Mouse (Mus musculus) macrophage (primary cell): Measurements from ENCODE around the gene Nsun7. TPM values are rescaled to one million over a fixed set of nuclear protein-coding genes. Genes with fewer than 3 reads are reported as not detected.
A peak's percentile ranks its signal among the peaks of the same experiment; 100 is the strongest.
"Not testable (repeated sequence)": the region's sequence is repeated elsewhere in the genome, so short reads cannot be mapped to it uniquely, and the experiment has no call there.

Source experiments
- H3K27ac ChIP-seq: fragments of 350-480 bp; formaldehyde crosslinking; 2 replicates; pipeline ENCODE4 v1.9.0; 2021
- H3K36me3 ChIP-seq: fragments of 350-480 bp; formaldehyde crosslinking; 2 replicates; pipeline ENCODE4 v1.9.0; 2021; ENCODE audit errors: inconsistent target
- H3K4me3 ChIP-seq: fragments of 350-480 bp; formaldehyde crosslinking; 2 replicates; pipeline ENCODE4 v1.9.0; 2021; ENCODE audit errors: inconsistent target
- H3K79me2 ChIP-seq: fragments of 350-480 bp; formaldehyde crosslinking; 2 replicates; pipeline ENCODE4 v1.9.0; 2021; ENCODE audit errors: inconsistent target
- WGBS: methylation state at CpG from one replicate; pipeline ENCODE4 v1.1.7; 2026; ENCODE audit warnings: inconsistent platforms; ENCODE audit not compliant: missing documents; 5-methylcytosine and 5-hydroxymethylcytosine counted together
- polyA plus RNA-seq: library from polyadenylated mRNA; stranded (reverse); fragments of 250-400 nt; gene quantifications from 3 replicates; pipeline ENCODE4 v1.2.4, GENCODE M21; 2018; ENCODE audit warnings: inconsistent platforms

Nsun7 gene
- polyA plus RNA-seq, 1 experiment from 2014 or later, result not detected

GRCm38 (mm10) chr5:66255044-66255443, 4.7 kb upstream of the Nsun7 start:
- no peaks in the 10 kb centered on the region for H3K79me2 ChIP-seq
- 82% methylated on average over 10 of the region's 10 CpGs for WGBS
- H3K27ac ChIP-seq, result no peak overlapping the region
- no peaks in the 10 kb centered on the region for H3K36me3 ChIP-seq
- no peak overlapping the region for H3K4me3 ChIP-seq

GRCm38 (mm10) chr5:66259000-66259399, 697 bp upstream of the Nsun7 start:
- H3K79me2 ChIP-seq, result no peaks in the 10 kb centered on the region
- no peaks in the 10 kb centered on the region for H3K36me3 ChIP-seq
- no peak overlapping the region for H3K27ac ChIP-seq
- WGBS, result 71% methylated on average over 2 of the region's 2 CpGs
- H3K4me3 ChIP-seq, result no peak overlapping the region

- not testable (repeated sequence) for H3K79me2 ChIP-seq, H3K27ac ChIP-seq, H3K36me3 ChIP-seq
- peak overlapping the region; percentile 35 for H3K4me3 ChIP-seq
- WGBS, result 8% methylated on average over 5 of the region's 5 CpGs
These were observed 304 bp upstream of the Nsun7 start for GRCm38 (mm10) chr5:66259431-66259755.

- Histone ChIP-seq H3K36me3 (no peaks in the 10 kb centered on the region), H3K79me2 (no peaks in the 10 kb centered on the region), H3K4me3 (no peak overlapping the region), H3K27ac (no peak overlapping the region)
- WGBS, result 82% methylated on average over 2 of the region's 2 CpGs
These were observed 2.8 kb downstream of the Nsun7 start for GRCm38 (mm10) chr5:66262475-66262874.

- no peak overlapping the region for H3K4me3 ChIP-seq
- no peaks in the 10 kb centered on the region for H3K79me2 ChIP-seq
- H3K36me3 ChIP-seq, result no peaks in the 10 kb centered on the region
- no peak overlapping the region for H3K27ac ChIP-seq
- 33% methylated on average over 3 of the region's 4 CpGs for WGBS
These were observed 3.7 kb downstream of the Nsun7 start for GRCm38 (mm10) chr5:66263398-66263797.

- Histone ChIP-seq H3K27ac (no peak overlapping the region), H3K79me2 (no peaks in the 10 kb centered on the region), H3K4me3 (no peak overlapping the region), H3K36me3 (no peaks in the 10 kb centered on the region)
- WGBS, result 83% methylated on average over 7 of the region's 7 CpGs
These were observed 9.9 kb downstream of the Nsun7 start for GRCm38 (mm10) chr5:66269616-66270015.

GRCm38 (mm10) chr5:66271141-66271540, 11.4 kb downstream of the Nsun7 start:
- 93% methylated on average over 2 of the region's 2 CpGs for WGBS
- Histone ChIP-seq H3K36me3 (no peaks in the 10 kb centered on the region), H3K79me2 (no peaks in the 10 kb centered on the region), H3K4me3 (no peak overlapping the region), H3K27ac (no peak overlapping the region)

GRCm38 (mm10) chr5:66274417-66274816, 14.7 kb downstream of the Nsun7 start:
- Histone ChIP-seq H3K27ac (no peak overlapping the region), H3K36me3 (no peaks in the 10 kb centered on the region)
- WGBS, result 93% methylated on average over 3 of the region's 3 CpGs

GRCm38 (mm10) chr5:66279650-66280049, 20.0 kb downstream of the Nsun7 start:
- Histone ChIP-seq H3K27ac (peak overlapping the region; percentile 70), H3K36me3 (no peaks in the 10 kb centered on the region), H3K4me3 (no peak overlapping the region), H3K79me2 (no peaks in the 10 kb centered on the region)
- WGBS, result 17% methylated on average over 2 of the region's 2 CpGs

More at GRCm38 (mm10) chr5:66274417-66274816, 14.7 kb downstream of the Nsun7 start:
- Histone ChIP-seq H3K4me3 (no peak overlapping the region), H3K79me2 (no peaks in the 10 kb centered on the region)

- Histone ChIP-seq H3K79me2 (no peaks in the 10 kb centered on the region), H3K27ac (no peak overlapping the region), H3K36me3 (no peaks in the 10 kb centered on the region), H3K4me3 (no peak overlapping the region)
- 92% methylated on average over 6 of the region's 6 CpGs for WGBS
These were observed 21.0 kb downstream of the Nsun7 start for GRCm38 (mm10) chr5:66280742-66281141.

GRCm38 (mm10) chr5:66294106-66294625, 34.5 kb downstream of the Nsun7 start:
- WGBS, result 59% methylated on average over 11 of the region's 11 CpGs
- H3K4me3 ChIP-seq, result no peak overlapping the region
- no peaks in the 10 kb centered on the region for H3K79me2 ChIP-seq
- H3K27ac ChIP-seq, result no peak overlapping the region
- H3K36me3 ChIP-seq, result no peaks in the 10 kb centered on the region

GRCm38 (mm10) chr5:66294952-66295351, 35.3 kb downstream of the Nsun7 start:
- Histone ChIP-seq H3K79me2 (no peaks in the 10 kb centered on the region), H3K27ac (no peak overlapping the region), H3K4me3 (no peak overlapping the region), H3K36me3 (no peaks in the 10 kb centered on the region)
- 65% methylated on average over 4 of the region's 4 CpGs for WGBS

- 97% methylated on average over 5 of the region's 5 CpGs for WGBS
- Histone ChIP-seq H3K4me3 (no peak overlapping the region), H3K36me3 (no peaks in the 10 kb centered on the region), H3K27ac (no peak overlapping the region), H3K79me2 (no peaks in the 10 kb centered on the region)
These were observed 36.4 kb downstream of the Nsun7 start for GRCm38 (mm10) chr5:66296116-66296515.

GRCm38 (mm10) chr5:66298856-66299255, 39.2 kb downstream of the Nsun7 start:
- Histone ChIP-seq H3K27ac (no peak overlapping the region), H3K79me2 (no peaks in the 10 kb centered on the region), H3K36me3 (no peaks in the 10 kb centered on the region), H3K4me3 (no peak overlapping the region)
- 62% methylated on average over 6 of the region's 6 CpGs for WGBS

- Histone ChIP-seq H3K36me3 (no peaks in the 10 kb centered on the region), H3K27ac (no peak overlapping the region), H3K79me2 (no peaks in the 10 kb centered on the region), H3K4me3 (no peak overlapping the region)
- WGBS, result 92% methylated on average over 13 of the region's 13 CpGs
These were observed 40.9 kb downstream of the Nsun7 start for GRCm38 (mm10) chr5:66300576-66300975.

- 93% methylated on average over 20 of the region's 21 CpGs for WGBS
- Histone ChIP-seq H3K36me3 (no peaks in the 10 kb centered on the region), H3K27ac (no peak overlapping the region), H3K4me3 (no peak overlapping the region), H3K79me2 (no peaks in the 10 kb centered on the region)
These were observed 42.6 kb downstream of the Nsun7 start for GRCm38 (mm10) chr5:66302085-66302815.
